Mouse (Mus musculus) CH12.LX (cell line): Measurements from ENCODE around the gene Tmem191c. TPM values are rescaled to one million over a fixed set of nuclear protein-coding genes. Genes with fewer than 3 reads are reported as not detected.

Source experiments
- DNase-seq: peaks from one replicate; pipeline ENCODE4 v3.0.0-alpha.2; 2013; ENCODE audit errors: extremely low read depth
- H3K27ac ChIP-seq: 2 replicates; pipeline ENCODE4 v1.5.1; 2012; ENCODE audit warnings: low read depth, mild to moderate bottlenecking, control low read depth, moderate library complexity; ENCODE audit not compliant: insufficient read depth
- H3K27me3 ChIP-seq: replicated peaks from 2 replicates; pipeline ENCODE3; 2012; ENCODE audit warnings: inconsistent platforms
- H3K36me3 ChIP-seq, 2 experiments: replicated peaks in 1 of 2; 2 replicates each; pipeline versions ENCODE3 to v1.6.1; 2012; ENCODE audit warnings: inconsistent platforms in 1 of 2, low read length in 1 of 2, mild to moderate bottlenecking in 1 of 2, mixed read lengths in 1 of 2, moderate library complexity in 1 of 2; ENCODE audit not compliant: control insufficient read depth in 1 of 2, insufficient read depth in 1 of 2
- H3K4me1 ChIP-seq, 2 experiments: 2 replicates each; pipeline ENCODE4 v1.6.1; 2012; ENCODE audit warnings: inconsistent platforms in 1 of 2, moderate library complexity in 1 of 2; ENCODE audit not compliant: insufficient read depth in 2 of 2, control insufficient read depth in 1 of 2
- H3K4me2 ChIP-seq: 2 replicates; pipeline ENCODE4 v1.6.1; 2012; ENCODE audit warnings: low read depth, mild to moderate bottlenecking, control low read depth; ENCODE audit not compliant: poor library complexity, insufficient read depth, severe bottlenecking
- H3K4me3 ChIP-seq, 3 experiments: fragments of 150-350 bp in 1 of 3; sonication (generic) in 1 of 3; replicated peaks in 1 of 3; 2 replicates each; pipeline versions ENCODE3 to v1.5.1; 2011 to 2012; ENCODE audit warnings: low read depth in 2 of 3, low read length in 2 of 3, mild to moderate bottlenecking in 2 of 3, moderate library complexity in 2 of 3, control low read depth in 1 of 3, improper control_type of control experiment in 1 of 3, inconsistent platforms in 1 of 3, mixed read lengths in 1 of 3; ENCODE audit not compliant: poor library complexity in 1 of 3
- H3K79me2 ChIP-seq: replicated peaks from 2 replicates; pipeline ENCODE4 v1.6.1; 2012; ENCODE audit warnings: mild to moderate bottlenecking, moderate library complexity; ENCODE audit not compliant: control insufficient read depth, poor library complexity, insufficient read depth, severe bottlenecking; ENCODE audit errors: extremely low read depth
- H3K9ac ChIP-seq: 2 replicates; pipeline ENCODE4 v1.6.1; 2012; ENCODE audit warnings: low read depth, mild to moderate bottlenecking, control low read depth, moderate library complexity; ENCODE audit not compliant: insufficient read depth
- H3K9me3 ChIP-seq: replicated peaks from 2 replicates; pipeline ENCODE3; 2012; ENCODE audit warnings: low read length, inconsistent platforms, mixed read lengths
- BHLHE40 ChIP-seq: IDR thresholded peaks from 2 replicates; pipeline ENCODE4 v1.6.1; 2011; ENCODE audit warnings: mild to moderate bottlenecking, low read depth, low read length, improper control_type of control experiment
- CHD2 ChIP-seq: IDR thresholded peaks from 2 replicates; pipeline ENCODE4 v1.6.1; 2011; ENCODE audit warnings: low read length, improper control_type of control experiment
- CTCF ChIP-seq, 2 experiments: IDR thresholded peaks in 1 of 2; conservative IDR thresholded peaks in 1 of 2; 2 replicates each; pipeline ENCODE4 v1.5.1; 2011 to 2012; ENCODE audit warnings: low read depth in 2 of 2, low read length in 2 of 2, improper control_type of control experiment in 1 of 2, inconsistent platforms in 1 of 2, mild to moderate bottlenecking in 1 of 2, moderate library complexity in 1 of 2
- E2F4 ChIP-seq: IDR thresholded peaks from 2 replicates; pipeline ENCODE4 v1.6.1; 2011; ENCODE audit warnings: low read depth, low read length, improper control_type of control experiment; ENCODE audit not compliant: insufficient replicate concordance
- ELF1 ChIP-seq: IDR thresholded peaks from 2 replicates; pipeline ENCODE4 v1.6.1; 2014; ENCODE audit warnings: low read depth, mild to moderate bottlenecking, inconsistent platforms, low read length, improper control_type of control experiment
- EP300 ChIP-seq: IDR thresholded peaks from 2 replicates; pipeline ENCODE4 v1.6.1; 2011; ENCODE audit warnings: low read length, improper control_type of control experiment
- GABPA ChIP-seq: IDR thresholded peaks from 2 replicates; pipeline ENCODE4 v1.6.1; 2012; ENCODE audit warnings: low read depth, low read length, improper control_type of control experiment, inconsistent platforms; ENCODE audit not compliant: insufficient replicate concordance
- KAT2A ChIP-seq: IDR thresholded peaks from 2 replicates; pipeline ENCODE4 v1.6.1; 2012; ENCODE audit warnings: low read length, improper control_type of control experiment, inconsistent platforms; ENCODE audit not compliant: insufficient replicate concordance
- MAZ ChIP-seq: IDR thresholded peaks from 2 replicates; pipeline ENCODE4 v1.6.1; 2012; ENCODE audit warnings: low read depth, mild to moderate bottlenecking, inconsistent platforms, low read length, improper control_type of control experiment, moderate library complexity
- MEF2A ChIP-seq: IDR thresholded peaks from 2 replicates; pipeline ENCODE4 v1.6.1; 2014; ENCODE audit warnings: low read depth, mild to moderate bottlenecking, inconsistent platforms, low read length, improper control_type of control experiment, borderline replicate concordance
- NRF1 ChIP-seq: IDR thresholded peaks from 2 replicates; pipeline ENCODE4 v1.6.1; 2014; ENCODE audit warnings: low read depth, mild to moderate bottlenecking, inconsistent platforms, low read length, improper control_type of control experiment, moderate library complexity
- POLR2A ChIP-seq: IDR thresholded peaks from 2 replicates; pipeline ENCODE4 v1.6.1; 2011; ENCODE audit warnings: low read depth, mild to moderate bottlenecking, improper control_type of control experiment, low read length
- POLR2AphosphoS2 ChIP-seq: IDR thresholded peaks from 2 replicates; pipeline ENCODE4 v1.6.1; 2011; ENCODE audit warnings: low read depth, low read length, improper control_type of control experiment
- RAD21 ChIP-seq: IDR thresholded peaks from 2 replicates; pipeline ENCODE4 v1.6.1; 2011; ENCODE audit warnings: low read depth, mild to moderate bottlenecking, low read length, improper control_type of control experiment, moderate library complexity
- RCOR1 ChIP-seq: conservative IDR thresholded peaks from 2 replicates; pipeline ENCODE4 v1.6.1; 2012; ENCODE audit warnings: low read depth, mild to moderate bottlenecking, inconsistent platforms, low read length, improper control_type of control experiment
- SMC3 ChIP-seq: IDR thresholded peaks from 2 replicates; pipeline ENCODE4 v1.6.1; 2011; ENCODE audit warnings: low read depth, low read length, improper control_type of control experiment
- TCF12 ChIP-seq: IDR thresholded peaks from 2 replicates; pipeline ENCODE4 v1.6.1; 2014; ENCODE audit warnings: low read depth, mild to moderate bottlenecking, inconsistent platforms, low read length, improper control_type of control experiment
- ZKSCAN1 ChIP-seq: IDR thresholded peaks from 2 replicates; pipeline ENCODE4 v1.6.1; 2012; ENCODE audit warnings: low read depth, inconsistent platforms, low read length, improper control_type of control experiment, borderline replicate concordance
- ZMIZ1 ChIP-seq: IDR thresholded peaks from 2 replicates; pipeline ENCODE4 v1.6.1; 2012; ENCODE audit warnings: low read depth, mild to moderate bottlenecking, inconsistent platforms, low read length, improper control_type of control experiment
- ZNF384 ChIP-seq: IDR thresholded peaks from 2 replicates; pipeline ENCODE4 v1.6.1; 2012; ENCODE audit warnings: low read depth, low read length, improper control_type of control experiment, inconsistent platforms
- dilution Hi-C: fragments of 300-500 bp; cut with MboI; formaldehyde crosslinking; loops from 2 replicates; pipeline ENCODE4 v1.14.3; 2020; ENCODE audit warnings: low sequenced_read_pairs; ENCODE audit not compliant: extremely low pct_unique_long_range_greater_than_20kb, extremely low pct_ligation_motif_present
- in situ Hi-C: fragments of 300-500 bp; cut with MboI; formaldehyde crosslinking; loops from 3 replicates; pipeline ENCODE4 v1.14.3; 2019; ENCODE audit warnings: low sequenced_read_pairs, low pct_ligation_motif_present, low pct_unique_long_range_greater_than_20kb, mixed read lengths
- polyA plus RNA-seq: library from polyadenylated mRNA; unstranded; fragments of >175 nt; gene quantifications from 2 replicates; pipeline ENCODE4 v1.2.1, GENCODE M21; 2012; ENCODE audit warnings: low read depth; ENCODE audit not compliant: insufficient read length
- total RNA-seq, 2 experiments: library from RNA; depleted of rRNA; stranded (reverse); fragments of 300-350 nt in 1 of 2; fragments of >200 nt in 1 of 2; gene quantifications; 2 replicates each; pipeline ENCODE4 v1.2.3; 2012 to 2014

Gene Tmem191c
- total and polyA plus RNA-seq, 3 experiments, result 2.6 to 11.3 (median 7.9) TPM

GRCm38 (mm10) chr16:17269872-17270271 is 6.0 kb upstream of the Tmem191c start:
- dilution Hi-C loops, result no loop called here
- Histone ChIP-seq H3K27me3 (peaks cover 2% of the 10 kb centered on the region), H3K9ac (no peak overlapping the region), H3K36me3 (peaks cover 0 to 5% of the 10 kb centered on the region in 2 experiments), H3K27ac (no peak overlapping the region), H3K9me3 (peaks cover 6% of the 10 kb centered on the region), H3K4me1 (peaks cover 0 to 7% of the 10 kb centered on the region in 2 experiments; a peak in 1 of 4 replicates), H3K79me2 (no peaks in the 10 kb centered on the region), H3K4me3 (no peak overlapping the region), H3K4me2 (no peak overlapping the region)
- TF ChIP-seq POLR2AphosphoS2, result no peak
- TF ChIP-seq MEF2A, result no peak
- no peak for TF ChIP-seq KAT2A
- TF ChIP-seq MAZ, result no peak
- TF ChIP-seq TCF12, result no peak
- TF ChIP-seq BHLHE40, result no peak
- no peak for TF ChIP-seq CHD2
- TF ChIP-seq ZNF384, result no peak
- TF ChIP-seq E2F4, result no peak
- TF ChIP-seq GABPA, result no peak
- no peak for TF ChIP-seq POLR2A
- no peak for TF ChIP-seq ELF1
- no peak for TF ChIP-seq ZMIZ1
- TF ChIP-seq RCOR1, result no peak
- DNase-seq, result no peak
- in situ Hi-C loops, result no loop called here

- H3K4me1 ChIP-seq, result peaks cover 0 to 7% of the 10 kb centered on the region in 2 experiments; a peak in 1 of 4 replicates
- H3K9me3 ChIP-seq, result peaks cover 6% of the 10 kb centered on the region
- no peaks in the 10 kb centered on the region for H3K79me2 ChIP-seq
- in situ Hi-C loops, result no loop called here
- TF ChIP-seq SMC3, result peak; percentile 72
- no peak for TF ChIP-seq ZKSCAN1
- TF ChIP-seq EP300, result no peak
- peak; percentile 27 to 71; a peak in 3 of 4 replicates for TF ChIP-seq CTCF (conservative IDR thresholded peaks at IDR 0.05 in 1 of 2, IDR thresholded peaks at IDR 0.05 in 1 of 2; ENCODE audit: low read depth in 2 of 2, low read length in 2 of 2)
- TF ChIP-seq MEF2A, result no peak
- no peak for TF ChIP-seq NRF1
- TF ChIP-seq RAD21, result peak; percentile 67
- TF ChIP-seq POLR2A, result no peak
- TF ChIP-seq ZMIZ1, result no peak
- H3K27me3 ChIP-seq, result peaks cover 2% of the 10 kb centered on the region
- peaks cover 0 to 5% of the 10 kb centered on the region in 2 experiments for H3K36me3 ChIP-seq
- dilution Hi-C loops, result no loop called here
- H3K9ac ChIP-seq, result no peak overlapping the region
- H3K4me2 ChIP-seq, result no peak overlapping the region
- H3K4me3 ChIP-seq, result no peak overlapping the region
- DNase-seq, result no peak
- H3K27ac ChIP-seq, result no peak overlapping the region
Measured at GRCm38 (mm10) chr16:17271124-17271523, 4.8 kb upstream of the Tmem191c start.
